Mouse (Mus musculus) myocyte (in vitro differentiated cells): ENCODE measurements at regions not wholly inside any gene's neighbourhood (a gene's known extent, or its start where the extent isn't known, plus 50 kb on each side); places are given as distances from the start of the nearest gene placed in this dataset.

Source experiments
- MAX ChIP-seq: IDR thresholded peaks from one replicate; pipeline ENCODE4 v1.6.1; 2011; ENCODE audit warnings: low read depth, mild to moderate bottlenecking, control low read depth
- MYOG ChIP-seq, 3 experiments: IDR thresholded peaks; one replicate each; pipeline ENCODE4 v1.6.1; 2011; ENCODE audit warnings: control low read depth in 2 of 3, low read depth in 2 of 3, mild to moderate bottlenecking in 2 of 3; ENCODE audit not compliant: insufficient read length in 2 of 3, control insufficient read depth in 1 of 3, insufficient read depth in 1 of 3
- POLR2A ChIP-seq: IDR thresholded peaks from one replicate; pipeline ENCODE4 v1.6.1; 2011; ENCODE audit warnings: low read depth, mild to moderate bottlenecking, control low read depth, moderate library complexity; ENCODE audit not compliant: insufficient read length
- POLR2AphosphoS2 ChIP-seq: IDR thresholded peaks from one replicate; pipeline ENCODE4 v1.6.1; 2011; ENCODE audit warnings: low read depth, control low read depth; ENCODE audit not compliant: insufficient read length
- USF1 ChIP-seq: IDR thresholded peaks from one replicate; pipeline ENCODE4 v1.6.1; 2011; ENCODE audit warnings: low read depth, mild to moderate bottlenecking, control low read depth, moderate library complexity

DNA sequence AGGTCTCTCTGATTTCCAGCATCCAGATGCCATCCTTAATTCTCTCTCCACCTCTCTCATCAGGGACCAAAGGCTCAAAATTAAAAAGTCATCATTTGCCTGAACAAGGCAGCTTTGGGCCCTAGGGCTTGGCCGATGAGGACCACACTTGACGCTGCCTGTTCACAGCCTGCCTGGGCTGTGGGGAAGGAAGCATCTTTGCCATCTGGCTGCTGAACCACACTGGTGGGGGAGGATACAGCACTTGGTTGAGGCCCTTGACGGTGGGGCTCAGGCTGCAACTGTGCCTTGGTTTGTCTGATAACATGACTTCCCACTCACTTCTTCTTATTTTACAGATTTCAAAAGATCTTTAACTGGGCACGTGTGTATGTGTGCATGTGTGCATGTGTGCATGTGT lies 161.5 kb upstream of the N4bp1 start:
- TF ChIP-seq MYOG (IDR thresholded peaks at IDR 0.05; ENCODE audit: control insufficient read depth in 1 of 3, insufficient read depth in 1 of 3, insufficient read length in 2 of 3, low read depth in 2 of 3) (no peak), POLR2A (no peak), MAX (no peak), POLR2AphosphoS2 (no peak), USF1 (no peak)
